Comparison of ENCODE assay signal across 17 mouse cellular contexts in the genomic region with DNA sequence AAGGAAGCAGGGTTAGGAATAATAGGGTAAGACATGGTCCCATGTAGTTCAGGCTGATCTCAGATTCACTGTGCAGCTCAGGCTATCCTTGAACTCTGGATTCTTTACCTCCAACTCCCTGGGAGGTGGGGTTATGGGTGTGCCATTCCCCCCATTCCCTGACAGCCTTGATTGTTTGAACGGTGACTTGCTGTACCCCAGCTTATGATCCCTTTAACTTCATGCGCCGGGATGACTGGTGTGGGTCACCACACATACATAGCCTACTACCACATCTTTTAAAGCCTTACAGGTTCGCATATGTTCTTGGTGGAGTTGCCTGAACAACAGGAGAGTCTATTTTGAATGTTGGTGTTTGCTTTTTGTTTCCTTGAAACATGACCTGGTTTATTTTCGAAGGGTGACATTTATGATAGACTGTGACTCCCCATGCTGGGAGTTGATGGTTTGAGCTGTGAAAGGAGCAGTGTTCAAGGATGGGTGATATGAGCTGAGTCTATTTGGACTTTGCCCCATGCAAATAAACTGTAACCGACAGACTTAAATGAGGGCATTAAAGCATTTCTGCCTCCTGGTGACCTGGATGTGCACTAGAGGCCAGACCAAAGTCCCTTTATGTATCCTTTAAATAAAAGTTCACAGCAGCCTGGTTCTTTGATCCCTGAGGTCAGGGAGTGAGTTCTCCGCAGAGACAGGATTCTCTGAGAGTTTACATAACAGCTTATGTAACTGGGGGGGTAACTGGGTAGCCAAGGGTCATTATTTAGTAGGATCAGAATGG.
DNase-seq lines count a peak whose midpoint lies in the region; ATAC-seq and TF ChIP-seq lines count a peak whose summit lies in the region.
"Had no signal": no experiment of that assay in that cellular context is flagged by ENCODE, and none has a peak within 500 bp of the region (broad histone marks: within the 10 kb centered on the region; RNA-seq: fewer than 3 reads in every experiment).

No protein-coding gene starts in this region.

- H3K4me2 ChIP-seq in intestine, embryonic 15.5 days (replicated peaks) = no peak overlapping the region
- H3K4me2 ChIP-seq: heart, embryonic 13.5 days; hindbrain, embryonic 14.5 days; midbrain, embryonic 13.5 days; neural tube, embryonic 13.5 days had no signal

- 68% methylated on average over 7 of the region's 7 CpGs for WGBS in kidney, adult 2 months
- 63% methylated on average over 7 of the region's 7 CpGs for WGBS in intestine, embryonic 15.5 days
- 24% methylated on average over 7 of the region's 7 CpGs for whole genome bisulfite sequencing in small intestine, adult 2 months

- ATAC-seq in intestine, embryonic 15.5 days = peak; percentile 94

- H3K4me1 ChIP-seq in kidney, adult 2 months (ENCODE audit: control insufficient read depth, insufficient read depth, low read length) = peaks cover 5% of the 10 kb centered on the region; the same call in 1 of the 2 replicates
- H3K4me1 ChIP-seq in intestine, embryonic 15.5 days (replicated peaks) = peaks cover 8% of the 10 kb centered on the region; the same call in 1 of the 2 replicates
- H3K4me1 ChIP-seq in small intestine, adult 2 months (ENCODE audit: control insufficient read depth, insufficient read depth, insufficient read length, low read length) = peaks cover 18% of the 10 kb centered on the region

- DNase-seq in kidney, adult 2 months = peak; percentile 74
- DNase-seq in kidney, postnatal 10 days = no peak
- DNase-seq in kidney, postnatal 36 days = peak; percentile 37 to 78
- DNase-seq in right cerebral cortex, adult 2 months (ENCODE audit: low spot score in 2 of 2) = no peak
- no peak for DNase-seq in left cerebral cortex, adult 18-20 months (ENCODE audit: low spot score in 2 of 2)
- no peak for DNase-seq in cerebellum, adult 9-11 months
- DNase-seq: cerebellum, adult 18-20 months; cerebellum, postnatal 36 days; heart, adult 18-20 months; lung, postnatal 10 days had no signal

- no peaks in the 10 kb centered on the region for H3K9me3 ChIP-seq in intestine, embryonic 15.5 days
- H3K9me3 ChIP-seq: heart, embryonic 13.5 days; midbrain, embryonic 13.5 days; neural tube, embryonic 13.5 days had no signal

- no peak overlapping the region for H3K9ac ChIP-seq in intestine, embryonic 15.5 days
- H3K9ac ChIP-seq: heart, embryonic 13.5 days; hindbrain, embryonic 14.5 days; midbrain, embryonic 13.5 days; neural tube, embryonic 13.5 days had no signal

- no peaks in the 10 kb centered on the region for H3K27me3 ChIP-seq in kidney, adult 2 months (replicated peaks; ENCODE audit: control insufficient read depth, insufficient read depth, low read length)
- no peaks in the 10 kb centered on the region for H3K27me3 ChIP-seq in intestine, embryonic 15.5 days (replicated peaks)
- H3K27me3 ChIP-seq in small intestine, adult 2 months (ENCODE audit: control insufficient read depth, insufficient read depth, low read length) = no peaks in the 10 kb centered on the region
- H3K27me3 ChIP-seq: CH12.LX; heart, embryonic 13.5 days; midbrain, embryonic 13.5 days; neural tube, embryonic 13.5 days had no signal

- H3K36me3 ChIP-seq in kidney, adult 2 months (ENCODE audit: control insufficient read depth, insufficient read depth, low read length) = peaks cover 28% of the 10 kb centered on the region
- H3K36me3 ChIP-seq in intestine, embryonic 15.5 days = no peaks in the 10 kb centered on the region; the same call in 1 of the 2 replicates
- H3K36me3 ChIP-seq in small intestine, adult 2 months (ENCODE audit: control insufficient read depth, insufficient read depth, low read length) = 0 out of 2 replicates have a peak, but pooled peaks cover 1% of the 10 kb centered on the region
- H3K36me3 ChIP-seq: midbrain, embryonic 13.5 days; neural tube, embryonic 13.5 days had no signal

- TF ChIP-seq CTCF in kidney, adult 2 months (conservative IDR thresholded peaks at IDR 0.05; ENCODE audit: insufficient read depth, insufficient read length, low read depth, low read length) = no peak
- no peak for TF ChIP-seq CTCF in small intestine, adult 2 months (IDR thresholded peaks at IDR 0.05; ENCODE audit: extremely low read depth, insufficient read length, insufficient replicate concordance, low read depth, low read length)

- H3K4me3 ChIP-seq in kidney, adult 2 months (ENCODE audit: insufficient read depth, low read depth, low read length) = no peak overlapping the region
- H3K4me3 ChIP-seq in intestine, embryonic 15.5 days (replicated peaks) = no peak overlapping the region
- no peak overlapping the region for H3K4me3 ChIP-seq in small intestine, adult 2 months (ENCODE audit: low read depth, low read length)
- H3K4me3 ChIP-seq: heart, embryonic 13.5 days; midbrain, embryonic 13.5 days; neural tube, embryonic 13.5 days had no signal

- H3K27ac ChIP-seq in kidney, adult 2 months (ENCODE audit: insufficient read depth, low read depth, low read length) = peak overlapping the region; percentile 20; the same call in 1 of the 2 replicates
- H3K27ac ChIP-seq in intestine, embryonic 15.5 days = peak overlapping the region; percentile 63
- peak overlapping the region; percentile 80 for H3K27ac ChIP-seq in small intestine, adult 2 months (ENCODE audit: insufficient read depth, low read depth, low read length)
- H3K27ac ChIP-seq: heart, embryonic 13.5 days; hindbrain, embryonic 14.5 days; midbrain, embryonic 13.5 days; neural tube, embryonic 13.5 days had no signal

- TF ChIP-seq POLR2A in kidney, adult 2 months (IDR thresholded peaks at IDR 0.05; ENCODE audit: low read depth, low read length) = no peak
- TF ChIP-seq POLR2A in small intestine, adult 2 months (IDR thresholded peaks at IDR 0.05; ENCODE audit: low read depth, low read length) = no peak

Comparison
In these comparisons a context has a peak if more than half of its experiments do, and no peak if none do; other contexts are left out.
1. DNase-seq: peak in kidney, adult 2 months (single experiment) and kidney, postnatal 36 days (2 of 2); none in kidney, postnatal 10 days (single experiment), right cerebral cortex, adult 2 months (0 of 2), left cerebral cortex, adult 18-20 months (0 of 2) and cerebellum, adult 9-11 months (single experiment).
2. H3K27ac ChIP-seq: peak in every context shown above with its lines; median percentile 80 in small intestine, adult 2 months; 63 in intestine, embryonic 15.5 days; 20 in kidney, adult 2 months.